Mouse (Mus musculus): ENCODE results near the gene Slc2a9.

- TF ChIP-seq CTCF (IDR thresholded peaks at IDR 0.05; ENCODE audit: control insufficient read depth, insufficient read depth, insufficient read length) (no peak), MYOD1 (IDR thresholded peaks at IDR 0.05; ENCODE audit: control insufficient read depth, insufficient read length, low read depth) (no peak), USF1 (IDR thresholded peaks at IDR 0.05; ENCODE audit: low read depth) (no peak), MYOG (IDR thresholded peaks at IDR 0.05; ENCODE audit: control insufficient read depth, extremely low read depth, insufficient read length) (no peak), MAX (IDR thresholded peaks at IDR 0.05) (no peak)
Measured at GRCm38 (mm10) chr5:38537845-38538244, 34.9 kb upstream of the Slc2a9 start.
